Mouse (Mus musculus) limb, embryonic 15.5 days (tissue): Measurements from ENCODE around the gene Phpt1. TPM values are rescaled to one million over a fixed set of nuclear protein-coding genes. Genes with fewer than 3 reads are reported as not detected.

ENCODE experiments used
- ATAC-seq: fragments of 200-750 bp; cut with Nextera tagmentation; 2 replicates; pipeline ENCODE4 v1.8.0; 2017; ENCODE audit warnings: low read depth, moderate TSS enrichment; ENCODE audit not compliant: insufficient number of reproducible peaks, low FRiP score, low TSS enrichment
- H3K27ac ChIP-seq: fragments of 300-500 bp; sonication (generic); 2 replicates; pipeline ENCODE4 v1.5.1; 2015; ENCODE audit warnings: moderate library complexity, mild to moderate bottlenecking, inconsistent platforms
- H3K27me3 ChIP-seq: fragments of 300-500 bp; sonication (generic); 2 replicates; pipeline ENCODE4 v1.6.1; 2015; ENCODE audit warnings: inconsistent platforms
- H3K36me3 ChIP-seq: fragments of 300-500 bp; sonication (generic); 2 replicates; pipeline ENCODE4 v1.6.1; 2015; ENCODE audit warnings: inconsistent platforms
- H3K4me1 ChIP-seq: fragments of 300-500 bp; sonication (generic); 2 replicates; pipeline ENCODE4 v1.6.1; 2015; ENCODE audit warnings: inconsistent platforms
- H3K4me2 ChIP-seq: fragments of 300-500 bp; sonication (generic); 2 replicates; pipeline ENCODE4 v1.6.1; 2015; ENCODE audit warnings: mild to moderate bottlenecking, inconsistent platforms
- H3K4me3 ChIP-seq: fragments of 300-500 bp; sonication (generic); 2 replicates; pipeline ENCODE4 v1.5.1; 2015; ENCODE audit warnings: mild to moderate bottlenecking, inconsistent platforms
- H3K9ac ChIP-seq: fragments of 300-500 bp; sonication (generic); 2 replicates; pipeline ENCODE4 v1.6.1; 2015; ENCODE audit warnings: inconsistent platforms
- H3K9me3 ChIP-seq: fragments of 300-500 bp; sonication (generic); 2 replicates; pipeline ENCODE4 v1.6.1; 2016; ENCODE audit warnings: inconsistent platforms
- WGBS: fragments of 180-500 bp; shearing (Covaris S2); methylation state at CpG from one replicate; pipeline ENCODE4 v1.1.7; 2015; 5-methylcytosine and 5-hydroxymethylcytosine counted together
- polyA plus RNA-seq: library from polyadenylated mRNA; unstranded; fragments of >200 nt; fragmentation: Nextera tagmentation; extraction: Ambion mirVana; gene quantifications from 2 replicates; pipeline ENCODE4 v1.2.1, GENCODE M21; 2015

The Phpt1 gene
- polyA plus RNA-seq, 1 experiment from 2014 or later = 139 TPM

- ATAC-seq = peak; percentile 57; the same call in 1 of the 2 replicates
- peaks cover 49% of the 10 kb centered on the region for H3K27me3 ChIP-seq
Measured at GRCm38 (mm10) chr2:25581294-25581864, 6.4 kb upstream of the Phpt1 start, which contains the start of gene Ajm1. Gene Ajm1 (minus strand): TSS chr2:25581757.

DNA sequence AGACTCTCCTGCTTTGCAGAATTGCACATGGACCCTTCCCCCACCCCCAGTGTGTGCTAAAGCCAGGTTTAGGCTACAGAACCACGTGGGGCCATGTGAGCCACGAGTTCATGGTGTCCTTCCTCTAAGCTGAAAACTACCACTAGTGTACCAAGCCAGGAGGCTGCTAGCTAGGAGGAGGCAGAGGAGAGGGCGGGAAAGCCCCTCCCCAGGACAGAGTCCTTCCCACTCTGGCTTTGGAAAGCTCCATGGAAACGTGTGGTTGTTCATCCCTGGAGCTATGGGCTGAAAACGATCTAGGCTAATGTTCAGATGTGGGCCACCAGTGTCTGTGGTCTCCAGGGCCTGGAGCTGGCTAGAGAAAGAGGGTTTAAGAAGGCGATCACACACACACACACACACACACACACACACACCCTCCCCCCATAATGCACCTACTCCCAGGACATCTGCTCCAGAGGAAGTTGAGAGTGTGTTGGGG lies 5.6 kb upstream of the Phpt1 start:
- Histone ChIP-seq H3K4me1 (peaks cover 77% of the 10 kb centered on the region), H3K9me3 (no peaks in the 10 kb centered on the region), H3K36me3 (peaks cover 29% of the 10 kb centered on the region), H3K4me3 (peak overlapping the region; percentile 34; the same call in 1 of the 2 replicates), H3K4me2 (peak overlapping the region; percentile 56; the same call in 1 of the 2 replicates), H3K9ac (no peak overlapping the region), H3K27ac (no peak overlapping the region), H3K27me3 (peaks cover 52% of the 10 kb centered on the region)
- 39% methylated on average over 6 of the region's 6 CpGs for WGBS
- no peak for ATAC-seq

More at GRCm38 (mm10) chr2:25581294-25581864, 6.4 kb upstream of the Phpt1 start, which contains the start of gene Ajm1:
- peak within 1 kb of the TSS; percentile 34 for H3K4me3 ChIP-seq
- 0 out of 2 replicates have a peak within 1 kb of the TSS, but pooled peaks have one; percentile 10 for H3K9ac ChIP-seq
- H3K4me1 ChIP-seq = peaks cover 70% of the 10 kb centered on the region
- 6% methylated on average over 19 of the region's 19 CpGs for WGBS
- peaks cover 35% of the 10 kb centered on the region for H3K36me3 ChIP-seq
- H3K9me3 ChIP-seq = no peaks in the 10 kb centered on the region
- 0 out of 2 replicates have a peak within 1 kb of the TSS, but pooled peaks have one; percentile 11 for H3K27ac ChIP-seq
- H3K4me2 ChIP-seq = peak within 1 kb of the TSS; percentile 56

- 7% methylated on average over 27 of the region's 27 CpGs for WGBS
- ATAC-seq = no peak
- peak overlapping the region; percentile 48 for H3K4me2 ChIP-seq
- peaks cover 81% of the 10 kb centered on the region for H3K4me1 ChIP-seq
- no peak overlapping the region for H3K9ac ChIP-seq
- no peaks in the 10 kb centered on the region for H3K9me3 ChIP-seq
- H3K27me3 ChIP-seq = peaks cover 52% of the 10 kb centered on the region
- H3K36me3 ChIP-seq = peaks cover 21% of the 10 kb centered on the region
- no peak overlapping the region for H3K27ac ChIP-seq
- H3K4me3 ChIP-seq = peak overlapping the region; percentile 28
Measured at GRCm38 (mm10) chr2:25579737-25580460, 4.9 kb upstream of the Phpt1 start.

DNA sequence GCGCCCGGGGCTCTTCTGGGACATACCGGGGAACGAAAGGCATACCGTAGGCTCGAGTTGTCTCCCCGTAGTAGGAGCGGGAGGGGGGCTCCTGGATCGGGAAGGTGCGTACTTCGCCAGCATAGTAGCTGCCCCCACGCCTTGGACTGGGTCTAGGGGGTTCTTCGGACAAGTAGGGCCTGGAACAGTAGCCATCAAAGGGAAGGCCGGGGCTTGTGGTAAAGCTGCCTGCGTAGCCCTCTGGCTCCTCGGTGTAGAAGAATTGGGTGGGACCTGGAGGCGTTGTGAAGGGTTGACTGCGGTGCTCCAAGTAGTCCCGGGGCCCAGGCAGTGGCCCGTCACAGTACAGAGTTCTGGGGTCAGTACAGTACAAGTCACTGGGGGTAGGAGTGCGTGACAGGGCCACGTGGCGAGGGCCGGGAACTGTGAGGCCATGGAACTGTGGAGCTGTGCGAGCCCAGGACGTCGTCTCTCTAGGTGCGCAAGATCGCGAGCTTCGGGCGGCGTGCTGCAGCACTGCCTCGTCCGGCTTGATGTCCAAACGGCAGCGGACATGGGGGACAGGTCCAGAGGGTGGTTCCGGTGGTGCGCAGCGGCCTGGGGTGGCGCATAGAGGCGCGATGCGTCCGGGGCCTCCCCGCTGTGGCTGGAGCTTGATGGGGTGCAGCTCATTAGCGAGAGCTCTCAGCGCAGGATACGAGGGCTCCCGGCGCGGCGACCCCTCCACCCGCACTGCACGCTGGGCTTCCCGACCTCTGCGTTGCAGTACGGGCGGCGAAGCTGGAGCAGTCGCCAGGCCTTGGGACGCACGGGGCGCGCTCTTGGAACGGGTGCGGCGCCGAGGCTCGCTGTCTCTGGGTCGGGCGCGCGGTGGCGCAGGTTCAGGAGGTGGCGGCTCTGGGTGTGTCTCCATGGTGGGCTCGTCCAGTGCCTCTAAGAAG lies 4.0 kb upstream of the Phpt1 start:
- WGBS = 5% methylated on average over 77 of the region's 77 CpGs
- Histone ChIP-seq H3K4me2 (peak overlapping the region; percentile 48), H3K36me3 (peaks cover 13% of the 10 kb centered on the region), H3K27ac (no peak overlapping the region), H3K9ac (no peak overlapping the region), H3K4me3 (peak overlapping the region; percentile 28), H3K9me3 (no peaks in the 10 kb centered on the region), H3K27me3 (peaks cover 52% of the 10 kb centered on the region), H3K4me1 (peaks cover 83% of the 10 kb centered on the region)
- no peak for ATAC-seq

DNA sequence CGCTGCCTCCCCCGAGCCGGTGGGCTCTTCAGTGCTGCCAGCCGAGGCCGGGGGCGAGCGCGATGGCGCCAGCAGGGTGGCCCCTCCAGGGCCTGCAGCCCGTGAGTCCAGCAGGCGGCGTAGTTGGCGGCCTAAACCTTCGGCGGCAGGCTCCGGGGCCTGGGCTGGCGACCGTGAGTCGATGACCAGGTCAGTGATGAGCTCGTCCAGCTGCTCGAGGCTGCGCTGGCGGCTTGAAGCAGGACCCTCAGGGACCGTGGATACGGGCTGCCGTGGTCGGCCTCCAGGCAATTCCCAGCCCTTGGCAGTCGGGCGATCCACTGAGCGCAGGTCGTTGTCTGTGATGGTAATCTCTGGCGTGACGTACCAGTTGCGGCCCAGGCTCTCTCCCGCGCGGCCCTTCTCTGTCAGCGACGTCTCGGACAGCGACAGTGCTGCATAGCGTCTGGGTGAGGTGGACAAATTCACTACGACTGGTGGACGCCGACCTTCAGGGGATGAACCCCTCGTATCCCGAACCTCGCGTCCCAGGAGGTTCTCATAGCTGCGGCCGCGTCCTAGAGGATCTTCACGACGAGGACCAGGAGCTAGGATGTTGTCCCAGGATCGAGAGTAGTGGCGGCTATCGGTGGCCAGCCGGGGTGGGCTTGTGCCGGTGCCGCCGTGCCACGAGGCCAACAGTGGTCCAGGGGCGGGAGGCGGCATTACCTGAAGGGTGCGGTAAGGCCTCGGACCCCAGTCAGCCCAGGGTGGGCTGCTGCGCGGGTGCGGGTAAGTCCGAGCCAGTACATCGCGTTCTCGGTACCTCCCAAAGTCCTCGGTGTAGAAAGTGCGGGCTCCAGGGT lies 3.1 kb upstream of the Phpt1 start:
- Histone ChIP-seq H3K27me3 (peaks cover 52% of the 10 kb centered on the region), H3K4me2 (peak overlapping the region; percentile 48), H3K4me1 (peaks cover 87% of the 10 kb centered on the region), H3K9me3 (no peaks in the 10 kb centered on the region), H3K27ac (no peak overlapping the region), H3K4me3 (peak overlapping the region; percentile 28), H3K36me3 (peaks cover 5% of the 10 kb centered on the region), H3K9ac (no peak overlapping the region)
- 6% methylated on average over 75 of the region's 75 CpGs for WGBS
- no peak for ATAC-seq

GRCm38 (mm10) chr2:25576965-25577891 lies 2.2 kb upstream of the Phpt1 start:
- no peaks in the 10 kb centered on the region for H3K9me3 ChIP-seq
- H3K27ac ChIP-seq = no peak overlapping the region
- H3K4me2 ChIP-seq = peak overlapping the region; percentile 48
- no peak for ATAC-seq
- peaks cover 52% of the 10 kb centered on the region for H3K27me3 ChIP-seq
- H3K4me3 ChIP-seq = peak overlapping the region; percentile 28
- 0 out of 2 replicates have a peak, but pooled peaks cover 5% of the 10 kb centered on the region for H3K36me3 ChIP-seq
- H3K4me1 ChIP-seq = peaks cover 82% of the 10 kb centered on the region
- 15% methylated on average over 92 of the region's 92 CpGs for WGBS
- H3K9ac ChIP-seq = no peak overlapping the region

DNA sequence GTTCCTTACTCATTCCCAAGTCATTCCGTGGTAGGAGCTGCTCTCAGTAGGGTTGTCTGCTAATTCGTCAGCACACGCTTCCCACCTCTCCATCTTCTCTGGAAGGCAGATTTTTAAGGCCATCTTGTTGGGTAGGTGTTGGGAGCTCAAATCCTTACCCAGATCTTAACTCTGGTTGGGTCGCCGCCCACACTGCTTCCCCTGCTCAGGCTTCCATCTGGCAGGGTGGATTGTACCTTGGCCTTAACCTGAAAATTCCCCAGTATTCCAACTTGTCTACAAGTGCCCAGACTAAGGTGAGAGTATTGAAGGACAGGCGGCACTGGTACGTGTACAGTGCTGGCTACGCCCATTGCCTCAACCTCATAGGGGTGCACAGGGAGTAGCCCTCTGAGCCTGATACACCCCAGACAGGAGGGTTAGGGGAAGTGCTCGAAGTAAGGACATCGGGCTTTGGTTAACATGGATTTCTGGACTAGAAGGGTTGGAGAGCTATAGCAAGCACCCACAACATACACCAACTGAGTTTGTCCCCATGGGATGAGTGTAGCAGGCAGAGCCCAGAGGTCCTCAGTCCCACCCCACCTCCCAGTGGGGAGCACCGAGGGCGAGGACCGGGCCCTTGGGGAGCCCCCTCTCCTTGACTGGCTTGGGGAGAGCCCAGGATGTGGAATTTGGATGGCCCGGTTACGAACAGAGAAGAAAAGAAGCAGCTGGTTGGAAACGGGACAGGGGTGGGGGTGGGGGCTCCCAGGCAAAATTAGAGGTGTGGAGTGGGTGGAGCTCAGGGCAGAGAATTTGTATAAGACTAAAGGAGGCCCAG lies 1.2 kb upstream of the Phpt1 start:
- 72% methylated on average over 16 of the region's 16 CpGs for WGBS
- Histone ChIP-seq H3K4me1 (peaks cover 73% of the 10 kb centered on the region), H3K27ac (no peak overlapping the region), H3K4me2 (peak overlapping the region; percentile 91; the same call in 1 of the 2 replicates), H3K9me3 (no peaks in the 10 kb centered on the region), H3K36me3 (peaks cover 12% of the 10 kb centered on the region), H3K9ac (no peak overlapping the region), H3K4me3 (peak overlapping the region; percentile 60), H3K27me3 (peaks cover 52% of the 10 kb centered on the region)
- ATAC-seq = no peak

- 11% methylated on average over 21 of the region's 21 CpGs for WGBS
- H3K4me1 ChIP-seq = peaks cover 66% of the 10 kb centered on the region
- no peak for ATAC-seq
Measured at GRCm38 (mm10) chr2:25575432-25576027, 506 bp upstream of the Phpt1 start.

DNA sequence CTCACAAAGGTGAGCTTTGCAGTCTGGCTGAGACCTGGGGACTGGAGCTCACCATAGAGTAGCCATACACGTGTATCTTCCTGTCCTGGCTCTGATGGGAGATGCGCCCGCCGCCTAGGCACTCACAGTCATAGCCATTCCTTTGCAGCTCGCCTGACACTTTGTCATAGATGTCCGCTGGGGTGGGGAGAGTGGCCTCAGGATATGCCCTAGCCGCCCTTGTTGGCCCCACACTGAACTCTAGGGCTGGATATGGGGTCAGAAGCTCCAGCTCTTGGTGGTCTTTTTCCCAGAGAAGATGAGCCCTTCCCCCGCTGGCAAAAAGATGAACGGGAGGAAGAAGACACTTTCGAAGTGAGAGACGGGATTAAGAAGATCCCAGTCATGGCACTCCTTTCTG lies 888 bp downstream of the Phpt1 start:
- H3K9me3 ChIP-seq = no peaks in the 10 kb centered on the region
- H3K4me2 ChIP-seq = peak overlapping the region; percentile 91
- peak overlapping the region; percentile 60 for H3K4me3 ChIP-seq
- ATAC-seq = no peak
- peaks cover 52% of the 10 kb centered on the region for H3K4me1 ChIP-seq
- H3K36me3 ChIP-seq = peaks cover 27% of the 10 kb centered on the region
- WGBS = 15% methylated on average over 11 of the region's 11 CpGs
- peaks cover 31% of the 10 kb centered on the region for H3K27me3 ChIP-seq
- peak overlapping the region; percentile 95 for H3K27ac ChIP-seq
- H3K9ac ChIP-seq = peak overlapping the region; percentile 51

More at GRCm38 (mm10) chr2:25575432-25576027, 506 bp upstream of the Phpt1 start:
- H3K9me3 ChIP-seq = no peaks in the 10 kb centered on the region
- peaks cover 17% of the 10 kb centered on the region for H3K36me3 ChIP-seq
- H3K9ac ChIP-seq = peak overlapping the region; percentile 51
- H3K27me3 ChIP-seq = peaks cover 45% of the 10 kb centered on the region
- H3K4me2 ChIP-seq = peak overlapping the region; percentile 91
- H3K4me3 ChIP-seq = peak overlapping the region; percentile 60
- peak overlapping the region; percentile 95 for H3K27ac ChIP-seq
